Mouse (Mus musculus) adrenal gland, adult 2 months (tissue): ENCODE data around the gene Ifnz. TPM values are rescaled to one million over a fixed set of nuclear protein-coding genes. Genes with fewer than 3 reads are reported as not detected.
"Not testable (repeated sequence)": the region's sequence is repeated elsewhere in the genome, so short reads cannot be mapped to it uniquely, and the experiment has no call there.

ENCODE experiments used
- DNase-seq: peaks from one replicate; pipeline ENCODE4 v3.0.0; 2021
- long read RNA-seq: library from polyadenylated mRNA; stranded (forward); transcript quantifications from one replicate; pipeline ENCODE4 v2.0.0, GENCODE M21; 2021
- polyA plus RNA-seq: library from polyadenylated mRNA; depleted of rRNA; stranded (reverse); fragments of >200 nt; gene quantifications from 2 replicates; pipeline ENCODE4 v1.2.3, GENCODE M21; 2012; rRNA removed
- total RNA-seq, 2 experiments: library from RNA; stranded (reverse); gene quantifications; 2 replicates each; pipeline ENCODE4 v1.2.3; 2021

The Ifnz gene
- total RNA-seq, result not detected
- polyA plus RNA-seq, result not detected in 2 replicates
- long read RNA-seq, result 0 reads

GRCm38 (mm10) chr4:88781831-88782230, at the start of gene Ifnz:
Ifnz (plus strand) TSS chr4:88782131.
- not testable (repeated sequence) for DNase-seq

- DNase-seq, result peak; percentile 70
Measured at GRCm38 (mm10) chr4:88738480-88738879, 43.5 kb upstream of the Ifnz start.

- DNase-seq, result no peak
Measured at GRCm38 (mm10) chr4:88739036-88739435, 42.9 kb upstream of the Ifnz start.

- no peak for DNase-seq
Measured at GRCm38 (mm10) chr4:88741426-88741825, 40.5 kb upstream of the Ifnz start.

- DNase-seq, result no peak
Measured at GRCm38 (mm10) chr4:88742771-88743371, 39.1 kb upstream of the Ifnz start.

GRCm38 (mm10) chr4:88744207-88744606, 37.7 kb upstream of the Ifnz start:
- DNase-seq, result no peak

GRCm38 (mm10) chr4:88749926-88750325, 32.0 kb upstream of the Ifnz start:
- no peak for DNase-seq

- peak; percentile 63 for DNase-seq
Measured at GRCm38 (mm10) chr4:88754818-88755340, 27.1 kb upstream of the Ifnz start, which contains the start of gene Gm13271. Gm13271 (plus strand) TSS chr4:88754868.

- DNase-seq, result peak; percentile 43
Measured at GRCm38 (mm10) chr4:88756581-88757513, 25.1 kb upstream of the Ifnz start.

GRCm38 (mm10) chr4:88757628-88758031, 24.3 kb upstream of the Ifnz start:
- peak; percentile 92 for DNase-seq

- not testable (repeated sequence) for DNase-seq
Measured at GRCm38 (mm10) chr4:88758751-88759150, 23.2 kb upstream of the Ifnz start.

- peak; percentile 26 for DNase-seq
Measured at GRCm38 (mm10) chr4:88759610-88760268, 22.2 kb upstream of the Ifnz start, which contains the start of gene Gm13283. Gm13283 (plus strand) TSS chr4:88760119.

- peak; percentile 90 for DNase-seq
Measured at GRCm38 (mm10) chr4:88760431-88760830, 21.5 kb upstream of the Ifnz start.

GRCm38 (mm10) chr4:88761776-88762175, 20.2 kb upstream of the Ifnz start:
- peak; percentile 45 for DNase-seq

- not testable (repeated sequence) for DNase-seq
Measured at GRCm38 (mm10) chr4:88762341-88762740, 19.6 kb upstream of the Ifnz start.

GRCm38 (mm10) chr4:88763384-88764018, 18.4 kb upstream of the Ifnz start:
- peak; percentile 86 for DNase-seq

- DNase-seq, result not testable (repeated sequence)
Measured at GRCm38 (mm10) chr4:88773534-88773933, 8.4 kb upstream of the Ifnz start, which contains the start of gene Gm13290. Gm13290 (plus strand) TSS chr4:88773834.

GRCm38 (mm10) chr4:88776622-88777021, 5.3 kb upstream of the Ifnz start, which contains the start of gene Gm13289:
Gm13289 (plus strand) TSS chr4:88776922.
- not testable (repeated sequence) for DNase-seq

GRCm38 (mm10) chr4:88779550-88779949, 2.4 kb upstream of the Ifnz start, which contains the start of gene Gm13272:
Gm13272 (plus strand) TSS chr4:88779850.
- DNase-seq, result not testable (repeated sequence)

- not testable (repeated sequence) for DNase-seq
Measured at GRCm38 (mm10) chr4:88780320-88780719, 1.6 kb upstream of the Ifnz start.

GRCm38 (mm10) chr4:88782335-88782734, 404 bp downstream of the Ifnz start:
- peak; percentile 48 for DNase-seq
